Mouse (Mus musculus): ENCODE data around the gene Tmem235. TPM values are rescaled to one million over a fixed set of nuclear protein-coding genes. Genes with fewer than 3 reads are reported as not detected.
"Not testable (repeated sequence)": the region's sequence is repeated elsewhere in the genome, so short reads cannot be mapped to it uniquely, and the experiment has no call there.

Tmem235 gene
- not detected in 2 replicates for polyA plus RNA-seq (2014; fragmentation: Nextera tagmentation; extraction: Ambion mirVana)

- H3K4me2 ChIP-seq (replicated peaks) = 0 out of 2 replicates have a peak within 1 kb of the TSS, but pooled peaks have one; percentile 16
- ATAC-seq (ENCODE audit: low FRiP score) (no peak), DNase-seq (ENCODE audit: low spot score) (no peak)
- H3K4me1 ChIP-seq (replicated peaks; ENCODE audit: control insufficient read depth, insufficient read depth, low read length) = no peaks in the 10 kb centered on the region
- H3K27ac ChIP-seq = no peak within 1 kb of the TSS
- H3K36me3 ChIP-seq (replicated peaks; ENCODE audit: control insufficient read depth, insufficient read depth) = 0 out of 2 replicates have a peak, but pooled peaks cover 3% of the 10 kb centered on the region
- no peak within 1 kb of the TSS for H3K4me3 ChIP-seq (replicated peaks; ENCODE audit: low read length)
- WGBS = 5% methylated on average over 23 of the region's 23 CpGs
- H3K9ac ChIP-seq = no peak within 1 kb of the TSS
- no peaks in the 10 kb centered on the region for H3K9me3 ChIP-seq (ENCODE audit: control insufficient read depth, low read length)
- H3K27me3 ChIP-seq (ENCODE audit: control insufficient read depth, insufficient read depth, low read length) = peaks cover 15% of the 10 kb centered on the region; the same call in 1 of the 2 replicates
Measured at GRCm38 (mm10) chr11:117860601-117861000, at the start of gene Tmem235. Gene Tmem235, plus strand, starts transcription at chr11:117860752.

DNA sequence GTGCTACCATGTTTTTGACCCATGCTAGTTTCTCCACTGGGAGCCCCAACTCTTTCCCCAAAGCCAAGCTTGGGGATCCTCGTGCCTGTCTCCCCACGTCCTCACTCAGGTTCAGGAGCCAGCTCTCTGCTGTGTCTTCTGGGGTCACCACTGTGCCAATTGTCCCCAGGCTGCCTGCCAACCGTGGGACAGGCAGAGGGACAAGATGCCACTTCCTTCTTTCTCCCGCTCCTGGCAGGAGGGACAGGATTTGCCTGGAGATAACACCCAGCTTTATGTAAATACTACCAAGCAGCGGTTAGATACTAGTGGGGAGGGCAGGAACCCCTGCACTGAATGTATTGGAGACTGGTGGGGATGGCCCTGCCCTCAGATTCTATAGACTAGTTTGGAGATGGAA, 46.7 kb upstream of the Tmem235 start:
- Histone ChIP-seq H3K4me3 (replicated peaks; ENCODE audit: low read length) (no peak overlapping the region), H3K4me2 (replicated peaks) (no peak overlapping the region), H3K9me3 (ENCODE audit: control insufficient read depth, low read length) (no peaks in the 10 kb centered on the region), H3K36me3 (replicated peaks; ENCODE audit: control insufficient read depth, insufficient read depth) (no peaks in the 10 kb centered on the region), H3K27ac (no peak overlapping the region), H3K9ac (no peak overlapping the region), H3K27me3 (ENCODE audit: control insufficient read depth, insufficient read depth, low read length) (peaks cover 16% of the 10 kb centered on the region), H3K4me1 (replicated peaks; ENCODE audit: control insufficient read depth, insufficient read depth, low read length) (peaks cover 18% of the 10 kb centered on the region)
- no peak for DNase-seq (ENCODE audit: low spot score)
- WGBS = 82% methylated on average over 5 of the region's 5 CpGs
- no peak for ATAC-seq (ENCODE audit: low FRiP score)

- Histone ChIP-seq H3K9ac (no peak overlapping the region), H3K27ac (no peak overlapping the region), H3K27me3 (ENCODE audit: control insufficient read depth, insufficient read depth, low read length) (peaks cover 6% of the 10 kb centered on the region), H3K4me3 (replicated peaks; ENCODE audit: low read length) (no peak overlapping the region), H3K4me1 (replicated peaks; ENCODE audit: control insufficient read depth, insufficient read depth, low read length) (peaks cover 10% of the 10 kb centered on the region), H3K4me2 (replicated peaks) (no peak overlapping the region), H3K36me3 (replicated peaks; ENCODE audit: control insufficient read depth, insufficient read depth) (no peaks in the 10 kb centered on the region), H3K9me3 (ENCODE audit: control insufficient read depth, low read length) (no peaks in the 10 kb centered on the region)
- 96% methylated on average over 6 of the region's 6 CpGs for WGBS
- no peak for DNase-seq (ENCODE audit: low spot score)
- ATAC-seq (ENCODE audit: low FRiP score) = no peak
Measured at GRCm38 (mm10) chr11:117814704-117815366, 45.7 kb upstream of the Tmem235 start.

- H3K27me3 ChIP-seq (ENCODE audit: control insufficient read depth, insufficient read depth, low read length); ATAC-seq (ENCODE audit: low FRiP score); H3K9ac ChIP-seq; H3K4me3 ChIP-seq (replicated peaks; ENCODE audit: low read length); H3K27ac ChIP-seq; H3K9me3 ChIP-seq (ENCODE audit: control insufficient read depth, low read length); H3K4me1 ChIP-seq (replicated peaks; ENCODE audit: control insufficient read depth, insufficient read depth, low read length); DNase-seq (ENCODE audit: low spot score); H3K4me2 ChIP-seq (replicated peaks); H3K36me3 ChIP-seq (replicated peaks; ENCODE audit: control insufficient read depth, insufficient read depth): not testable (repeated sequence)
- WGBS = 89% methylated on average over 9 of the region's 9 CpGs
Measured at GRCm38 (mm10) chr11:117815850-117816249, 44.7 kb upstream of the Tmem235 start.

DNA sequence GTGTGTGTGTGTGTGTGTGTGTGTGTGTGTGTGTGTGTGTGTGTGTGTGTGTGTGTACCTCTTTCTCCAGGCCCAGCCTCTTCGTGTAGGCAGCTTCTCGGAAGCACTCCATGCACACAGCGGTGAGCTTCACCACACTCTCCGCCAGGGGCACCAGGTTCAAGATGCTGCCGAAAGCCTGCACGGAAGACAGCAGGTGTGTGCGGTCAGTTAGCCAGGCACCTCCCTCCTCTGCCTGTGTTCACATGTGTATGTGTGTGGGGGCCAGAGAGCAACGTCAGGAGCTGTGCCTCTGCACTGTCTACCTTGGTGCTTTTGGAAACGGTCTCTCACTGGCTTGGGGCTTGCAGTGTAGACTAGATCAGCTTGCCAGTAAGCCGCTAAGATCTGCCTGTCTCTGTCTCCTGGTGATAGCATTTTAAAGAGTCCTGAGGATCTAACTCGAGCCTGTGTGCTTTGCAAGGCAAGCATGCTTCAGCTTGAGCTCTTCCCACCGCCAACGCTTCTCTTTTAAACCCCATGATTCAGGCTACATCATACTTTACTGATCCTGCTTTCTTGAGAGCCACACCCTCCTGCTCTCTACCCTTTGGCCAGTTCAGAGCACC, 44.1 kb upstream of the Tmem235 start:
- no peaks in the 10 kb centered on the region for H3K4me1 ChIP-seq (replicated peaks; ENCODE audit: control insufficient read depth, insufficient read depth, low read length)
- no peak overlapping the region for H3K9ac ChIP-seq
- no peak overlapping the region for H3K27ac ChIP-seq
- no peak for DNase-seq (ENCODE audit: low spot score)
- 91% methylated on average over 12 of the region's 13 CpGs for WGBS
- H3K9me3 ChIP-seq (ENCODE audit: control insufficient read depth, low read length) = no peaks in the 10 kb centered on the region
- H3K4me2 ChIP-seq (replicated peaks) = no peak overlapping the region
- no peaks in the 10 kb centered on the region for H3K27me3 ChIP-seq (ENCODE audit: control insufficient read depth, insufficient read depth, low read length)
- no peak overlapping the region for H3K4me3 ChIP-seq (replicated peaks; ENCODE audit: low read length)
- H3K36me3 ChIP-seq (replicated peaks; ENCODE audit: control insufficient read depth, insufficient read depth) = no peaks in the 10 kb centered on the region
- no peak for ATAC-seq (ENCODE audit: low FRiP score)

DNA sequence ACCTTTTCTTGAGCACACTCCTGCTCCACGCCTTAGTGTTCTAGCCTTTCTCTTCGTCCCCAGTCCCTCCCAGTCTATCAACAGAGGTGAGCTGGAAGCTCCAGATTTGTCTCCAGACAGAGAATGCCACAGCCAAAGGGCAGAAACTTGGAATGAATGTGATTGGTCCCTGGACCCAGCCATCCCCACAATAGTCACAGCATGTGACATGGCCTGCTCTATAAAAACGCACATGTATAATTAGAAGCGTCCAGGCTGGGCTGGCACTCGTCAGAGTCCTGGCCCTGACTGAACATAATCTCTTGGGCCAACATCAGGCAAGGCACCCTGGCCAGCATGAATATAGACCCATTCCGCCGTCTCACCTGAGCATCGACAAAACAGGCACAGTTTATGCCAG, 41.5 kb upstream of the Tmem235 start:
- DNase-seq (ENCODE audit: low spot score) (no peak), ATAC-seq (ENCODE audit: low FRiP score) (no peak)
- Histone ChIP-seq H3K9ac (no peak overlapping the region), H3K4me2 (replicated peaks) (no peak overlapping the region), H3K27ac (no peak overlapping the region), H3K4me3 (replicated peaks; ENCODE audit: low read length) (no peak overlapping the region), H3K36me3 (replicated peaks; ENCODE audit: control insufficient read depth, insufficient read depth) (no peaks in the 10 kb centered on the region), H3K27me3 (ENCODE audit: control insufficient read depth, insufficient read depth, low read length) (no peaks in the 10 kb centered on the region), H3K4me1 (replicated peaks; ENCODE audit: control insufficient read depth, insufficient read depth, low read length) (peaks cover 3% of the 10 kb centered on the region; the same call in 1 of the 2 replicates), H3K9me3 (ENCODE audit: control insufficient read depth, low read length) (no peaks in the 10 kb centered on the region)
- WGBS = 56% methylated on average over 8 of the region's 8 CpGs

- no peak for DNase-seq (ENCODE audit: low spot score)
- Histone ChIP-seq H3K4me3 (replicated peaks; ENCODE audit: low read length) (no peak overlapping the region), H3K4me2 (replicated peaks) (no peak overlapping the region), H3K36me3 (replicated peaks; ENCODE audit: control insufficient read depth, insufficient read depth) (no peaks in the 10 kb centered on the region), H3K4me1 (replicated peaks; ENCODE audit: control insufficient read depth, insufficient read depth, low read length) (peaks cover 9% of the 10 kb centered on the region), H3K27me3 (ENCODE audit: control insufficient read depth, insufficient read depth, low read length) (no peaks in the 10 kb centered on the region), H3K9ac (no peak overlapping the region), H3K9me3 (ENCODE audit: control insufficient read depth, low read length) (no peaks in the 10 kb centered on the region), H3K27ac (no peak overlapping the region)
- ATAC-seq (ENCODE audit: low FRiP score) = no peak
- WGBS = 94% methylated on average over 7 of the region's 7 CpGs
Measured at GRCm38 (mm10) chr11:117820173-117820572, 40.4 kb upstream of the Tmem235 start.

DNA sequence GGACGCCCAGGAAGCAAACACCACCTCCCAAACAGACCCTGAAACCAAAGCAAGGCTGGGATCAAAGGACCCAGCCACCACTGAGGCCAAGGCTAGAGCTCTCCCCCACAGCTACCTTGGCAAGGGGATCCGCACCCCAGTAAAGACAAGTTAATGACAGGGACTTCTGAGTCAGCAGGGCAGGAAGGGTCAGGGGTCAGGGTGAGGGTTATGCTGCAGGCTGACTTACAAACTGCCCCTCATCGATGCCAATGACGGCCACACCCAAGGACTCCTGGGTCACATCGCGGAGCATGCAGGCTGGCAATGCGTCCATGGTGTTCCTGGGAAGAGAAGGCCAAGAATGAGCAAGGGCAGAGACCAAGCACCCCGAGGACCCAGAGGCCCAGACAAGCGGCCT, 38.7 kb upstream of the Tmem235 start:
- Histone ChIP-seq H3K27ac (no peak overlapping the region), H3K27me3 (ENCODE audit: control insufficient read depth, insufficient read depth, low read length) (no peaks in the 10 kb centered on the region), H3K4me1 (replicated peaks; ENCODE audit: control insufficient read depth, insufficient read depth, low read length) (peaks cover 23% of the 10 kb centered on the region), H3K4me3 (replicated peaks; ENCODE audit: low read length) (no peak overlapping the region), H3K36me3 (replicated peaks; ENCODE audit: control insufficient read depth, insufficient read depth) (no peaks in the 10 kb centered on the region), H3K9ac (no peak overlapping the region), H3K4me2 (replicated peaks) (no peak overlapping the region), H3K9me3 (ENCODE audit: control insufficient read depth, low read length) (no peaks in the 10 kb centered on the region)
- WGBS = 85% methylated on average over 9 of the region's 9 CpGs
- no peak for ATAC-seq (ENCODE audit: low FRiP score)
- no peak for DNase-seq (ENCODE audit: low spot score)

GRCm38 (mm10) chr11:117822728-117823241, 37.8 kb upstream of the Tmem235 start:
- Histone ChIP-seq H3K9me3 (ENCODE audit: control insufficient read depth, low read length) (no peaks in the 10 kb centered on the region), H3K4me1 (replicated peaks; ENCODE audit: control insufficient read depth, insufficient read depth, low read length) (peaks cover 23% of the 10 kb centered on the region), H3K36me3 (replicated peaks; ENCODE audit: control insufficient read depth, insufficient read depth) (no peaks in the 10 kb centered on the region), H3K9ac (no peak overlapping the region), H3K27me3 (ENCODE audit: control insufficient read depth, insufficient read depth, low read length) (no peaks in the 10 kb centered on the region), H3K4me2 (replicated peaks) (no peak overlapping the region), H3K27ac (no peak overlapping the region), H3K4me3 (replicated peaks; ENCODE audit: low read length) (no peak overlapping the region)
- DNase-seq (ENCODE audit: low spot score) = no peak
- WGBS = 89% methylated on average over 7 of the region's 7 CpGs
- ATAC-seq (ENCODE audit: low FRiP score) = no peak

All from hindbrain, embryonic 14.5 days (tissue).